Mouse (Mus musculus) heart, embryonic 13.5 days (tissue): Measurements from ENCODE around the gene Nbeal2. TPM values are rescaled to one million over a fixed set of nuclear protein-coding genes. Genes with fewer than 3 reads are reported as not detected.

Experiments used
- ATAC-seq: fragments of 200-750 bp; cut with Nextera tagmentation; 2 replicates; pipeline ENCODE4 v1.8.0; 2017; ENCODE audit warnings: moderate TSS enrichment; ENCODE audit not compliant: insufficient number of reproducible peaks, low FRiP score, low TSS enrichment; ENCODE audit errors: extremely low read depth
- H3K27ac ChIP-seq: fragments of 300-500 bp; sonication (generic); replicated peaks from 2 replicates; pipeline ENCODE4 v1.5.1; 2015; ENCODE audit warnings: moderate library complexity, mild to moderate bottlenecking, inconsistent platforms
- H3K27me3 ChIP-seq: fragments of 300-500 bp; sonication (generic); replicated peaks from 2 replicates; pipeline ENCODE4 v1.6.1; 2015; ENCODE audit warnings: mild to moderate bottlenecking, inconsistent platforms
- H3K36me3 ChIP-seq: fragments of 300-500 bp; sonication (generic); 2 replicates; pipeline ENCODE4 v1.6.1; 2015; ENCODE audit warnings: mild to moderate bottlenecking, inconsistent platforms
- H3K4me1 ChIP-seq: fragments of 300-500 bp; sonication (generic); 2 replicates; pipeline ENCODE4 v1.6.1; 2015; ENCODE audit warnings: inconsistent platforms
- H3K4me2 ChIP-seq: fragments of 300-500 bp; sonication (generic); 2 replicates; pipeline ENCODE4 v1.6.1; 2015; ENCODE audit warnings: inconsistent platforms, mild to moderate bottlenecking, moderate library complexity
- H3K4me3 ChIP-seq: fragments of 300-500 bp; sonication (generic); 2 replicates; pipeline ENCODE4 v1.5.1; 2015; ENCODE audit warnings: moderate library complexity, mild to moderate bottlenecking, inconsistent platforms
- H3K9ac ChIP-seq: fragments of 300-500 bp; sonication (generic); 2 replicates; pipeline ENCODE4 v1.6.1; 2015; ENCODE audit warnings: inconsistent platforms, mild to moderate bottlenecking, moderate library complexity
- H3K9me3 ChIP-seq: fragments of 300-500 bp; sonication (generic); 2 replicates; pipeline ENCODE4 v1.6.1; 2016; ENCODE audit warnings: inconsistent platforms
- WGBS: fragments of 180-500 bp; shearing (Covaris S2); methylation state at CpG from one replicate; pipeline ENCODE4 v1.1.7; 2015; ENCODE audit warnings: mixed read lengths; 5-methylcytosine and 5-hydroxymethylcytosine counted together
- polyA plus RNA-seq: library from polyadenylated mRNA; unstranded; fragments of >200 nt; fragmentation: Nextera tagmentation; extraction: Ambion mirVana; gene quantifications from 2 replicates; pipeline ENCODE4 v1.2.1, GENCODE M21; 2015

Nbeal2 gene
- polyA plus RNA-seq, 1 experiment from 2014 or later: 1.8 TPM

DNA sequence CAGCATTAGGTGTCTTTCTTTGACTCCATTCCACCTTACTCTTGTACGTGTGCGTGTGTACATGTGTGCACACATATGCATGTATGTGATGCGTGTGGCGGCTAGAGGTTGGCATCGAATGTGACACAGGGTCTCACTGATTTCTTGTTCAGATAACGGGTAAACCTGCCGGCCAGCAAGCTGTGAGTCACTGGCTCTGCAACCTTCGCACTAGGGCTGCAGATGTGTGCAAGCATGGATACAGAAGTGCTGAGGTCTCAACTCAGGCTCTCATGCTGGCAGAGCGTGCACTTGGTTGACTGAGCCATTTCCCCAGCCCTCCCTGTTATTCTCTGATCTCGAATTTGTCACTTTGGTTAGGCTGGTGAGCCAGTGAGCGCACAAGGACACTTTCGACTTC is 5.6 kb upstream of the Nbeal2 start:
- Histone ChIP-seq H3K4me1 (peaks cover 44% of the 10 kb centered on the region), H3K4me2 (no peak overlapping the region), H3K4me3 (no peak overlapping the region), H3K27me3 (no peaks in the 10 kb centered on the region), H3K9me3 (no peaks in the 10 kb centered on the region), H3K9ac (no peak overlapping the region), H3K36me3 (peaks cover 8% of the 10 kb centered on the region), H3K27ac (no peak overlapping the region)
- 87% methylated on average over 12 of the region's 12 CpGs for WGBS
- no peak for ATAC-seq

DNA sequence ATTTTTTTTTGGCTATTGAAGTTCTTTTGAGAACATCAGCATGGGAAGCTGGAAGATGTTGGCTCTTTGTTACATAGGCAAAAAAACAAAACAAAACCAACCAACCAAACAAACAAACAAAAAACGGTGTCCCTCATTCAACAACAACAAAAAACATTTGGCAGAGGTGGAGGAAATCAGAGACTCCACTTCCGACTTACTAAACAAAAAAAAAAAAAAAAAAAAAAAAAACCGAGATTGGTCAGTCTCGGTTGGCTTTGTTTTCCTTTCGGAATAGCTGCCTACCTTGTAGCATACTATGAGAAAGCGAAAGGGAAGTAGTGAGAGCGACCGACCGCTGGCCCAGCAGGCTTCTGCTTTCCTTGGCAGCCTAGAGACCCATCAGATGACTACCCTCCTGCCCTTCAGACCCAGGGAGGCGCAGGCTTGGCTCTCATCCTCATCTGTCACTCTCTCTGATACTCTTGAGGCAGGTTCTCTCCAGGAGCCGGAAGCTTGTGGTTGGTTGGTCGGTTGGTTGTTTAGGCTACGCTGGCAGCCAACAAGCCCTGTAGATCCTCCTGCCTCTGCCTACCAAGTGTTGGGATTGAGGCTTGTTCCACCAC is 3.6 kb upstream of the Nbeal2 start:
- Histone ChIP-seq H3K9me3 (no peaks in the 10 kb centered on the region), H3K4me1 (peaks cover 51% of the 10 kb centered on the region), H3K27me3 (peaks cover 5% of the 10 kb centered on the region; the same call in 1 of the 2 replicates), H3K9ac (peak overlapping the region; percentile 93), H3K4me2 (peak overlapping the region; percentile 86), H3K4me3 (peak overlapping the region; percentile 81), H3K27ac (peak overlapping the region; percentile 93), H3K36me3 (peaks cover 8% of the 10 kb centered on the region)
- 64% methylated on average over 13 of the region's 13 CpGs for WGBS
- no peak for ATAC-seq

DNA sequence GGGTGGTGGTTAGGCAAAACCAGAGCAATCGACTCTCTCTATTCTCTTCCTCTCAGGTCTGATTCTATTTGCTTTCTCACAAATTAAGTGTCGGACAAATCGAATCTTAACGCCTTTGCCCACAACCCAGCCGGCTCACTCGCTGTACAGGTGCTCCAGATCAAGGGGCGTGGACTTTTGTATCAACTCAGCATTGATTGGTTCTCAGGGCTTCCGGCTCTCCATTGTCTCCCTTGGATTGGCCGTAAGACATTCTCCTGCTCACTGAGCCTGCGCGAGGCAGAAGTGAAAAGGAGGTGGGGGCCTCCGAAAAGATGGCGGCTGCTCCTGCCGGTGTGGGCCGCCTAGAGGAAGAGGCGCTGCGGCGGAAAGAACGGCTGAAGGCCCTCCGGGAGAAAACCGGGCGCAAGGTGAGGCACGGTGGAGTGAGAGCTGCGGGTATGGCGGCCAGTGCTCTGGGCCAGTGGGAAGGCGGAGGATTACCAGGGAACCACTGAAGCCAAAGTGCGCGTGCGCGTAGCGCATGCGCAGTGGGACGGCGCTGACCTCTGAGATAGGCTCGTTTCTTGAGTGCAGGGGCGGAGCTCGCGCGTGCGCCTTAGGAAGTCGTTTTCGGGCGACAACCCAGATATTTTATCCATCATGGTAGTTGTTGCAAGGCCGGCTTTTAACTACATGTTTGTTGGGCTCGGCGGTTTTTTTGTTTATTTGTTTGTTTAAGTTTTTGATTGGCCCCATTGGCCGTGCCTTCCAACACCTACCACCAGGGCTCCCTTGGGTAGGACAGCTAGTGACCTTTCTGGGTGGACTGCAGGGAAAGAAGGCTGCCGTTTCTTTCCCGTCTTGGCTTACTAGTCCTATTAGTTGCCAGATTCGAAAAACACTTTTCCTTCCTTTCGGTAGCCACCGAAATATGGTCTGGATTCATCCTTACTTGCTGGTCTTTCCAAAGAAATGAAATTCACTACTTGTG is 2.6 kb upstream of the Nbeal2 start, which contains the start of gene Ccdc12:
Gene Ccdc12 (plus strand): TSS at position 255 of the 973 bp plus-strand sequence.
- Histone ChIP-seq H3K27me3 (peaks cover 16% of the 10 kb centered on the region), H3K4me2 (peak within 1 kb of the TSS; percentile 86), H3K36me3 (peaks cover 8% of the 10 kb centered on the region), H3K27ac (peak within 1 kb of the TSS; percentile 93), H3K9me3 (no peaks in the 10 kb centered on the region), H3K9ac (peak within 1 kb of the TSS; percentile 93), H3K4me3 (peak within 1 kb of the TSS; percentile 81), H3K4me1 (peaks cover 60% of the 10 kb centered on the region)
- under 1% methylated on average over 52 of the region's 52 CpGs for WGBS
- peak; percentile 81 for ATAC-seq

DNA sequence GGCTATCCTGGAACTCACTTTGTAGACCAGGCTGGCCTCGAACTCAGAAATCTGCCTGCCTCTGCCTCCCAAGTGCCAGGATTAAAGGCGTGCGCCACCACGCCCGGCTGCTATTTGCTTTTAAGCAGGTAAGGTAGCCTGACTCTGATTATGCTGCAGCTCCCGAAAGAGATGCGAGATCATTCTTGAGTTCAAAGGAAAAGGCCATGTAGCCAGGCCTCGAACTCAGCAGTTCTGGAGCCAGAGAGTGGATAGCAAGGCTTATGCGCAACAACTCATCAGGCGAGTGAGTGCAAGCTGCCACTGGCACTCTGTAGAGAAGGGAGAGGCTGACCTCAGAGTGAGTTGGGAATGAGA is 1.7 kb upstream of the Nbeal2 start:
- 79% methylated on average over 10 of the region's 10 CpGs for WGBS
- peak overlapping the region; percentile 93 for H3K27ac ChIP-seq
- H3K9ac ChIP-seq: peak overlapping the region; percentile 78
- H3K36me3 ChIP-seq: peaks cover 8% of the 10 kb centered on the region
- H3K9me3 ChIP-seq: no peaks in the 10 kb centered on the region
- peak overlapping the region; percentile 81 for H3K4me3 ChIP-seq
- ATAC-seq: no peak
- peak overlapping the region; percentile 86 for H3K4me2 ChIP-seq
- peaks cover 53% of the 10 kb centered on the region for H3K4me1 ChIP-seq
- H3K27me3 ChIP-seq: peaks cover 22% of the 10 kb centered on the region

GRCm38 (mm10) chr9:110654726-110655650 is 1.0 kb upstream of the Nbeal2 start:
- H3K9me3 ChIP-seq: no peaks in the 10 kb centered on the region
- H3K9ac ChIP-seq: peak overlapping the region; percentile 83
- 78% methylated on average over 19 of the region's 19 CpGs for WGBS
- no peak for ATAC-seq
- peak overlapping the region; percentile 93 for H3K27ac ChIP-seq
- peaks cover 26% of the 10 kb centered on the region for H3K27me3 ChIP-seq
- H3K4me2 ChIP-seq: peak overlapping the region; percentile 91
- peaks cover 53% of the 10 kb centered on the region for H3K4me1 ChIP-seq
- peak overlapping the region; percentile 70 for H3K4me3 ChIP-seq
- peaks cover 8% of the 10 kb centered on the region for H3K36me3 ChIP-seq

GRCm38 (mm10) chr9:110652963-110653654 is 852 bp downstream of the Nbeal2 start:
- ATAC-seq: no peak
- H3K27me3 ChIP-seq: peaks cover 26% of the 10 kb centered on the region
- H3K9me3 ChIP-seq: no peaks in the 10 kb centered on the region
- H3K9ac ChIP-seq: peak overlapping the region; percentile 83
- 21% methylated on average over 14 of the region's 14 CpGs for WGBS
- no peaks in the 10 kb centered on the region for H3K36me3 ChIP-seq
- peaks cover 48% of the 10 kb centered on the region for H3K4me1 ChIP-seq
- H3K27ac ChIP-seq: no peak overlapping the region
- peak overlapping the region; percentile 91 for H3K4me2 ChIP-seq
- peak overlapping the region; percentile 70 for H3K4me3 ChIP-seq

DNA sequence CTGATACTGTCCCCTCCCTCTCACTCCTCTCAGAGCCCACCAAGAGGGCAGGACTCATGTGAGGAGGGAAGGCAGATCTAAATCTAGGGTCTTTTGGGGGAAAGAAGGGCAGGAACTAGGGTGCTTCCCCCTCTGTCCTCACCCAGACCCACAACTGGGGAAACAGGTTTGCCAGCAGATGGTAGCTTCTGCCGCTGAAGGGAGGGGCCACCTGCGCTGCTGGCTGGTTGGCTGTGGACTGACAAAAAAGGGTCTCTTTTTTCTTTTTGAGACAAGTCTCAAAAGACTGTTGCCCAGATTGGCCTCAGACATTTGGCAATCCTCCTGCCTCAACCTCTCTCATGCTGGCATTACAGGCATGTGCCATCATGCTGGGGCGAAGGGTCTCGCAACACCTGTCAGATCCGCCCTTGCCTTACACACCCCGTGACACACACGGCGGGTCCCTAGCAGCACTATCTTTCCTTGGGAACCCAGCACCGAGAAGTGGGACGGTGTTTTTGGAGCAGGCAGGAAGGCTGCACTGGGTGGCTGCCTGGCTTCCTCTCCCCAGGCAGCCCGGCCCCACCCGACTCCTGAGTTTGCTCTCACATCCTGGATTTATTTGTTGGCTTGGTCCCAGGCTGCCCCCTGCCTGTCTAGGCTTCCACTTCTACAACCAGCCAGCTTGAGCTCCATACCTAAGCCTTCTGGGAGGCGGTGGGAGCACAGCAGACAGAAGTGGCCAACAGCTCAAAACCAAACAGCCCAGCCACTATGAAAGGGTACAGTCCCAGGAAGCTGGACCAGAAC is 1.8 kb downstream of the Nbeal2 start:
- WGBS: 25% methylated on average over 13 of the region's 13 CpGs
- no peak for ATAC-seq

GRCm38 (mm10) chr9:110649775-110650174 is 4.2 kb downstream of the Nbeal2 start:
- H3K4me1 ChIP-seq: peaks cover 27% of the 10 kb centered on the region
- H3K27ac ChIP-seq: no peak overlapping the region
- H3K4me2 ChIP-seq: no peak overlapping the region
- no peak overlapping the region for H3K4me3 ChIP-seq
- no peak overlapping the region for H3K9ac ChIP-seq
- no peaks in the 10 kb centered on the region for H3K9me3 ChIP-seq
- ATAC-seq: no peak
- no peaks in the 10 kb centered on the region for H3K36me3 ChIP-seq
- peaks cover 26% of the 10 kb centered on the region for H3K27me3 ChIP-seq

More for the DNA sequence above, 1.8 kb downstream of the Nbeal2 start:
- Histone ChIP-seq H3K27ac (no peak overlapping the region; the same call in none of the 2 replicates), H3K36me3 (no peaks in the 10 kb centered on the region), H3K9ac (peak overlapping the region; percentile 83), H3K9me3 (no peaks in the 10 kb centered on the region), H3K4me2 (peak overlapping the region; percentile 91), H3K4me3 (peak overlapping the region; percentile 70), H3K4me1 (peaks cover 38% of the 10 kb centered on the region), H3K27me3 (peaks cover 26% of the 10 kb centered on the region)

- Histone ChIP-seq H3K4me1 (peaks cover 3% of the 10 kb centered on the region; the same call in 1 of the 2 replicates), H3K36me3 (no peaks in the 10 kb centered on the region), H3K27ac (no peak overlapping the region), H3K9me3 (no peaks in the 10 kb centered on the region), H3K4me3 (no peak overlapping the region), H3K9ac (no peak overlapping the region), H3K27me3 (no peaks in the 10 kb centered on the region), H3K4me2 (no peak overlapping the region)
- no peak for ATAC-seq
- WGBS: 69% methylated on average over 9 of the region's 9 CpGs
Measured at GRCm38 (mm10) chr9:110645219-110645618, 8.7 kb downstream of the Nbeal2 start.

GRCm38 (mm10) chr9:110644295-110644694 is 9.7 kb downstream of the Nbeal2 start:
- Histone ChIP-seq H3K4me2 (no peak overlapping the region), H3K36me3 (no peaks in the 10 kb centered on the region), H3K9me3 (no peaks in the 10 kb centered on the region), H3K9ac (no peak overlapping the region), H3K4me3 (no peak overlapping the region), H3K4me1 (peaks cover 3% of the 10 kb centered on the region; the same call in 1 of the 2 replicates), H3K27ac (no peak overlapping the region), H3K27me3 (no peaks in the 10 kb centered on the region)
- no peak for ATAC-seq
- 82% methylated on average over 10 of the region's 10 CpGs for WGBS
